Mouse (Mus musculus): ENCODE measurements around the gene Npcd. TPM values are rescaled to one million over a fixed set of nuclear protein-coding genes. Genes with fewer than 3 reads are reported as not detected.
A peak's percentile ranks its signal among the peaks of the same experiment; 100 is the strongest.

The Npcd gene
- polyA plus RNA-seq, 1 experiment from 2014 or later: 0.64 TPM

- no peak overlapping the region for H3K4me3 ChIP-seq (ENCODE audit: low read depth, low read length)
- no peak for ATAC-seq (replicated peaks; ENCODE audit: insufficient number of reproducible peaks, low FRiP score, low TSS enrichment)
- peaks cover 26% of the 10 kb centered on the region for H3K4me1 ChIP-seq (ENCODE audit: control insufficient read depth, insufficient read depth, low read length)
- H3K9ac ChIP-seq (ENCODE audit: low read depth, low read length): no peak overlapping the region
- WGBS (ENCODE audit: insufficient replicate concordance): 76% methylated on average over 21 of the region's 21 CpGs
- H3K4me2 ChIP-seq: no peak overlapping the region
- H3K27me3 ChIP-seq (ENCODE audit: control insufficient read depth, insufficient read depth, low read length): no peaks in the 10 kb centered on the region
- H3K9me3 ChIP-seq (replicated peaks; ENCODE audit: control insufficient read depth, low read length): no peaks in the 10 kb centered on the region
- no peak overlapping the region for H3K27ac ChIP-seq (ENCODE audit: low read depth, low read length)
- no peaks in the 10 kb centered on the region for H3K36me3 ChIP-seq (ENCODE audit: control insufficient read depth, insufficient read depth, low read length)
Observed at GRCm38 (mm10) chr15:79770629-79771240, 63.3 kb downstream of the Npcd start.

DNA sequence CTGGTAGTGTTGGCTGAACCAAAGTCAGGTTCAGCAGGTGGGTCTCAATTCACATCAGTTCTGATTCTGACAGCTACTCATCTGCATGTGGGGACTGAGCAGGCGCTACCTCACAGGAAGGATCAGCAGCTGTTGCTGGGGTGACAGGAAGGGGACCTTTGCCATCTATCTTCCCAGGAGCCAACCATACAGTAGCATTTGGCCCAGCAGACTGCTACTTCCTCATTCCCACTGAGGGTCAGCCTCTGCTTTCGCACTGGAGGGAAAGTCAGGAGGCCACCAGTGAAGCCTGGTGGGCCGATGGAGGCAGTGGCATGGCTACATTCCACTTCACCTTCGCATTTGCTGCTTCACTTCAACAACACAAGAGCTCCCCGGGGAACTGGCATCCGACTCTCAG, 65.7 kb downstream of the Npcd start:
- no peak for ATAC-seq (replicated peaks; ENCODE audit: insufficient number of reproducible peaks, low FRiP score, low TSS enrichment)
- Histone ChIP-seq H3K36me3 (ENCODE audit: control insufficient read depth, insufficient read depth, low read length) (0 out of 2 replicates have a peak, but pooled peaks cover 2% of the 10 kb centered on the region), H3K9me3 (replicated peaks; ENCODE audit: control insufficient read depth, low read length) (no peaks in the 10 kb centered on the region), H3K4me3 (ENCODE audit: low read depth, low read length) (no peak overlapping the region), H3K27ac (ENCODE audit: low read depth, low read length) (no peak overlapping the region), H3K4me2 (no peak overlapping the region), H3K9ac (ENCODE audit: low read depth, low read length) (no peak overlapping the region), H3K4me1 (ENCODE audit: control insufficient read depth, insufficient read depth, low read length) (peaks cover 17% of the 10 kb centered on the region), H3K27me3 (ENCODE audit: control insufficient read depth, insufficient read depth, low read length) (no peaks in the 10 kb centered on the region)
- 62% methylated on average over 6 of the region's 6 CpGs for WGBS (ENCODE audit: insufficient replicate concordance)

DNA sequence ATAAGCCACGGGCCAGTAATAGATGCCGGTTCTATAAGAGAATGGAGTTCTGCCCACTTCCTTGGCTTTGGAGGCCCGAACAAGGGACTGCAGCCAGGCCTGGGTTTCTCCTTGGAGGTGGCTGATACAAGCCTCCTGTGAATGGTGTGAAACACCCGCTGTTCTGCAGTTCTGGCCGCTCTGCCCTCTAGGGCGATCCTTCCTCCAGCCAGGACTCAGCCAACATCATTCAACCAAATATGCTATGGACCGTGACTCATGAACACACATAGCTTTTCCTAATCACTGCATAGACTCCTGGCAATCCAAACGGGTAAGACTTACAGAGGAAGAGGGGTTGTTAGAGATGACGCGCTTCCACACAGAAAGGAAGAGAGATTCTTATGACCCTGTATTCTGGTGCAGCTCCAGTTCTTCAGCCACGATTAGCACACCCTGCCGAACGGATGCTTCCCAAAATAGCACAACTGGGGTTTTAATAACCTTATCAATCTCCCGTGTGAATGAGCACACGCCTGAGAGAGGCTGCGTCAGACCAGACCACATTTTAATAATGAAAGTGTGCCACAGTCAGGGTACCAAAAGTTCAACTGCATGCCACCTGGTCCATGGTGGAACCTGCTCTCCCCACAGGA, 66.6 kb downstream of the Npcd start:
- 0 out of 2 replicates have a peak overlapping the region, but pooled peaks have one; percentile 12 for H3K9ac ChIP-seq (ENCODE audit: low read depth, low read length)
- no peaks in the 10 kb centered on the region for H3K27me3 ChIP-seq (ENCODE audit: control insufficient read depth, insufficient read depth, low read length)
- H3K36me3 ChIP-seq (ENCODE audit: control insufficient read depth, insufficient read depth, low read length): 0 out of 2 replicates have a peak, but pooled peaks cover 2% of the 10 kb centered on the region
- no peak overlapping the region for H3K4me2 ChIP-seq
- 61% methylated on average over 16 of the region's 16 CpGs for WGBS (ENCODE audit: insufficient replicate concordance)
- H3K27ac ChIP-seq (ENCODE audit: low read depth, low read length): no peak overlapping the region
- no peak overlapping the region for H3K4me3 ChIP-seq (ENCODE audit: low read depth, low read length)
- peaks cover 17% of the 10 kb centered on the region for H3K4me1 ChIP-seq (ENCODE audit: control insufficient read depth, insufficient read depth, low read length)
- ATAC-seq (replicated peaks; ENCODE audit: insufficient number of reproducible peaks, low FRiP score, low TSS enrichment): no peak
- no peaks in the 10 kb centered on the region for H3K9me3 ChIP-seq (replicated peaks; ENCODE audit: control insufficient read depth, low read length)

DNA sequence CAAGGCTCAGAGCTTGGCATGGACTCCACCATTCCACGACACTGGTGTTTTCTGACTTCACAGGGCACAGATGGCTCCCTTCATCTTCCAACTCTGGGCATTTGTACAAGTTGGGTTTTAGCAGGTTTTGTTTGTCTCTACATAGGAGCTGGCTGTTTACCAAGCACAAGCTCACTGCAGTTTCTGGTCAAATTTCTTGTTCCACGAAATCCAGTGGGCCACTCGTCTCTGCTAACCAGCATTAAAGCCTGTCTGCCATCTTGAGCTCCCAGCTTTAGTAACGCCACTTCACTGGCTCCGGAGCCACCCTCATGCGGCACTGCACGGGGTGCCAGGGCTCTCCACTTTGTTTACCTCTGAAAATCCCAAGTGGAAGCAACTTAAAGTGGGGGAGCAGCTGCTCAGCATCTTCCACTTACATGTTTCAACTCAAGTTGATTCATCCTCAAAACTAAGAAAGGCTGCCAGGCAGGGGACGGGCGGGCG, 67.4 kb downstream of the Npcd start:
- 81% methylated on average over 10 of the region's 10 CpGs for WGBS (ENCODE audit: insufficient replicate concordance)
- no peak overlapping the region for H3K9ac ChIP-seq (ENCODE audit: low read depth, low read length)
- H3K36me3 ChIP-seq (ENCODE audit: control insufficient read depth, insufficient read depth, low read length): 0 out of 2 replicates have a peak, but pooled peaks cover 2% of the 10 kb centered on the region
- no peaks in the 10 kb centered on the region for H3K27me3 ChIP-seq (ENCODE audit: control insufficient read depth, insufficient read depth, low read length)
- ATAC-seq (replicated peaks; ENCODE audit: insufficient number of reproducible peaks, low FRiP score, low TSS enrichment): no peak
- peaks cover 17% of the 10 kb centered on the region for H3K4me1 ChIP-seq (ENCODE audit: control insufficient read depth, insufficient read depth, low read length)
- no peak overlapping the region for H3K4me2 ChIP-seq
- H3K4me3 ChIP-seq (ENCODE audit: low read depth, low read length): no peak overlapping the region
- H3K9me3 ChIP-seq (replicated peaks; ENCODE audit: control insufficient read depth, low read length): no peaks in the 10 kb centered on the region
- no peak overlapping the region for H3K27ac ChIP-seq (ENCODE audit: low read depth, low read length)

GRCm38 (mm10) chr15:79766168-79766567, 67.9 kb downstream of the Npcd start:
- H3K36me3 ChIP-seq (ENCODE audit: control insufficient read depth, insufficient read depth, low read length): 0 out of 2 replicates have a peak, but pooled peaks cover 2% of the 10 kb centered on the region
- H3K27ac ChIP-seq (ENCODE audit: low read depth, low read length): no peak overlapping the region
- H3K4me3 ChIP-seq (ENCODE audit: low read depth, low read length): no peak overlapping the region
- H3K4me1 ChIP-seq (ENCODE audit: control insufficient read depth, insufficient read depth, low read length): peaks cover 15% of the 10 kb centered on the region
- no peaks in the 10 kb centered on the region for H3K9me3 ChIP-seq (replicated peaks; ENCODE audit: control insufficient read depth, low read length)
- H3K27me3 ChIP-seq (ENCODE audit: control insufficient read depth, insufficient read depth, low read length): no peaks in the 10 kb centered on the region
- no peak overlapping the region for H3K4me2 ChIP-seq
- ATAC-seq (replicated peaks; ENCODE audit: insufficient number of reproducible peaks, low FRiP score, low TSS enrichment): no peak; the same call in 1 of the 2 replicates
- 54% methylated on average over 9 of the region's 10 CpGs for WGBS (ENCODE audit: insufficient replicate concordance)
- H3K9ac ChIP-seq (ENCODE audit: low read depth, low read length): no peak overlapping the region

- Histone ChIP-seq H3K4me1 (ENCODE audit: control insufficient read depth, insufficient read depth, low read length) (peaks cover 11% of the 10 kb centered on the region), H3K4me3 (ENCODE audit: low read depth, low read length) (no peak overlapping the region), H3K27ac (ENCODE audit: low read depth, low read length) (no peak overlapping the region), H3K9me3 (replicated peaks; ENCODE audit: control insufficient read depth, low read length) (no peaks in the 10 kb centered on the region), H3K4me2 (no peak overlapping the region), H3K36me3 (ENCODE audit: control insufficient read depth, insufficient read depth, low read length) (0 out of 2 replicates have a peak, but pooled peaks cover 2% of the 10 kb centered on the region), H3K9ac (ENCODE audit: low read depth, low read length) (no peak overlapping the region), H3K27me3 (ENCODE audit: control insufficient read depth, insufficient read depth, low read length) (no peaks in the 10 kb centered on the region)
- no peak for ATAC-seq (replicated peaks; ENCODE audit: insufficient number of reproducible peaks, low FRiP score, low TSS enrichment)
- 81% methylated on average over 2 of the region's 2 CpGs for WGBS (ENCODE audit: insufficient replicate concordance)
Observed at GRCm38 (mm10) chr15:79765361-79765760, 68.7 kb downstream of the Npcd start.

GRCm38 (mm10) chr15:79764539-79765267, 69.3 kb downstream of the Npcd start:
- H3K4me1 ChIP-seq (ENCODE audit: control insufficient read depth, insufficient read depth, low read length): peaks cover 11% of the 10 kb centered on the region
- ATAC-seq (replicated peaks; ENCODE audit: insufficient number of reproducible peaks, low FRiP score, low TSS enrichment): no peak
- no peaks in the 10 kb centered on the region for H3K9me3 ChIP-seq (replicated peaks; ENCODE audit: control insufficient read depth, low read length)
- no peak overlapping the region for H3K4me3 ChIP-seq (ENCODE audit: low read depth, low read length)
- H3K4me2 ChIP-seq: no peak overlapping the region
- no peaks in the 10 kb centered on the region for H3K27me3 ChIP-seq (ENCODE audit: control insufficient read depth, insufficient read depth, low read length)
- 80% methylated on average over 11 of the region's 11 CpGs for WGBS (ENCODE audit: insufficient replicate concordance)
- H3K9ac ChIP-seq (ENCODE audit: low read depth, low read length): no peak overlapping the region
- H3K36me3 ChIP-seq (ENCODE audit: control insufficient read depth, insufficient read depth, low read length): 0 out of 2 replicates have a peak, but pooled peaks cover 2% of the 10 kb centered on the region
- no peak overlapping the region for H3K27ac ChIP-seq (ENCODE audit: low read depth, low read length)

DNA sequence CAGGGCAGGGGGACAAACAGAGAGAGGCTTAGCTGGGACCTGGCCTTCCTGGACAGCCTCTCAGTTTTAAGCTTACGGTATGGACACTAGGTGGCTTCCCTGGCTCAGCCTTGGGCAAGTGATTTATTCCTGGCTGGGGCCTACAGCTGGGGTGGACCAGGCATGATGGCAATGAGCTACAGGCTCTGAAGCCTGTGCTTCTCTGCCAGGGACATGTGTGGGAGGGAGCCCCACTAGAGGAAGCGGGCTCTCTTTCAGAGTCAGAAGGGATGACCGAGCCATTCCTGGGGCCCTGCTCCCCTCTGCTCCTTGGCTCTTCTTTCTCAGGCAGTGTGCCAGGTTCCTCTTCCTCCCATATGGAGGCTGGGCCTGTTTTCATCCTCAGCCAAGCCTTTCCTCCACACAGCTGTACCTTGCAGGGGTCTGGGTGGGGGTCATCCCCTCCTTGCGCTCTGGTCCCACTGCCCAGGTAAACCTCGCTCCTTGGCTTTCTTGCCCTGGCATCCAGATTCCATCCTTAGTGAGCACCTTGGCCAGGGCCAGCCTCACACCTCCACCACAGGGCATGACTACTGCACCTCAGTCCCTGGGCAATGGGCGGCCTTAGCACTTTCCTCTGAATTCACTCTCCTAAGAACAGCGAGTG, 70.3 kb downstream of the Npcd start:
- H3K27me3 ChIP-seq (ENCODE audit: control insufficient read depth, insufficient read depth, low read length): no peaks in the 10 kb centered on the region
- no peaks in the 10 kb centered on the region for H3K9me3 ChIP-seq (replicated peaks; ENCODE audit: control insufficient read depth, low read length)
- H3K4me2 ChIP-seq: no peak overlapping the region
- H3K27ac ChIP-seq (ENCODE audit: low read depth, low read length): no peak overlapping the region
- H3K36me3 ChIP-seq (ENCODE audit: control insufficient read depth, insufficient read depth, low read length): 0 out of 2 replicates have a peak, but pooled peaks cover 2% of the 10 kb centered on the region
- WGBS (ENCODE audit: insufficient replicate concordance): 88% methylated on average over 7 of the region's 7 CpGs
- no peak overlapping the region for H3K4me3 ChIP-seq (ENCODE audit: low read depth, low read length)
- no peak overlapping the region for H3K9ac ChIP-seq (ENCODE audit: low read depth, low read length)
- H3K4me1 ChIP-seq (ENCODE audit: control insufficient read depth, insufficient read depth, low read length): peaks cover 11% of the 10 kb centered on the region
- no peak for ATAC-seq (replicated peaks; ENCODE audit: insufficient number of reproducible peaks, low FRiP score, low TSS enrichment)
